Mouse (Mus musculus): ENCODE results near the gene Tax1bp1.

DNA sequence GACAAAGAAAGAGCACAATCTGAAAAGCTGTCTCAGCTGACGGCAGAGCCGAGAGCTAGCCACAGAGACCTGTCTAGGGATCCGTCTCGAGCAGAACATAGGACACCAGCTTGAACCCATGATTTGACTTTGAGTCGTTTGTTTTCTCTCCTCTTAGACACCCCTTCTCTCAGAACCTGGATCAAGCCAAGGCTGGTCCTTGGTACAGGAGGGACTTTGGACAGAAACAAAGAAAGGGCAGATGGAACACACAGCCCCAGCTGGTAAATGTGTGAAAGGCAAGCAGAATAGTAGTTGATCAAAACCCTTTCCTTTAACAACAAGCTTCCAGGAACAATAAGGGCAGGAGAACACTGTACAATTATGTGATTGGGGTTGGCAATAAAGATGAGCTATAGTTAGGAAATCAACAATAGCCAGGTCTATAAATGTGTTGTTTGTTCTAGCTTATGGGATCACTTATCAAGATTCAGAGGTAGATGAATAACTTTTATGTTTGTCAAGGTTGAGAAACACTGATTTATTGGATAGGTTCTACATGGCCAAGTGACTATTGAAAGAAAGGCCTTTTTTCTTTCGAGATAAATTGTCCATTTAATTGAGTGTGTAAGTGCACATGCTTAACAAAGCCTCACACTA is 31.6 kb upstream of the Tax1bp1 start:
- TF ChIP-seq CTCF (IDR thresholded peaks at IDR 0.05; ENCODE audit: low read depth, low read length) (no peak), GATA2 (IDR thresholded peaks at IDR 0.05; ENCODE audit: borderline replicate concordance, low read depth, low read length) (no peak), TAL1 (conservative IDR thresholded peaks at IDR 0.05; ENCODE audit: low read depth, low read length) (no peak)

Data from G1E (cell line).